Mouse (Mus musculus): ENCODE data around the gene Pnpt1. TPM values are rescaled to one million over a fixed set of nuclear protein-coding genes. Genes with fewer than 3 reads are reported as not detected.

The Pnpt1 gene
- polyA plus RNA-seq, 1 experiment from 2014 or later: 34.9 TPM

DNA sequence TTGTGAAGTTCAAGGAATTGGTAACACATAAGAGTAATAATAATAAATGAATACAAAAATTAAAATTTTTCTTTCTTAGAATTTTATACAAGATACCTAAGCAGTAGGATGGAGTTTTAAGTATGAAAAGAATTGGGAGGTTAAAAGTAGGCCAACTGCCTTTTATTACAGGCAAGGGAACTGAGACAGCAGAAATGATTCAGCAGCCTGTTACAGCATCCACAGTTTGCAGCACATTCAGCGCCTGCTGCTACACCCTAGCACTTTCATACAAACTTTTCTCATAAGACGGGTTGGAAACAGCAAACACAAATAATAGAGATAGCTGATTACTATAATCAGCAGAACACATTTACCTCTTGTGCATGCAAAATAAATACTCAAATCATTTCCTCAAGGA is 79.2 kb downstream of the Pnpt1 start:
- 89% methylated on average over 2 of the region's 2 CpGs for WGBS
- no peak overlapping the region for H3K9ac ChIP-seq (ENCODE audit: low read depth, low read length)

More for the DNA sequence above, 79.2 kb downstream of the Pnpt1 start:
- ATAC-seq (ENCODE audit: low read depth) (no peak), DNase-seq (ENCODE audit: low spot score) (no peak)
- no peaks in the 10 kb centered on the region for H3K27me3 ChIP-seq (replicated peaks; ENCODE audit: control insufficient read depth, insufficient read depth, low read length)
- no peaks in the 10 kb centered on the region for H3K9me3 ChIP-seq (ENCODE audit: control insufficient read depth, low read length)
- no peak overlapping the region for H3K4me2 ChIP-seq (ENCODE audit: low read depth, low read length)
- H3K4me1 ChIP-seq (ENCODE audit: control insufficient read depth, insufficient read depth, low read length): no peaks in the 10 kb centered on the region
- no peak overlapping the region for H3K27ac ChIP-seq (replicated peaks; ENCODE audit: low read depth, low read length)
- H3K4me3 ChIP-seq (ENCODE audit: low read depth, low read length): no peak overlapping the region
- peaks cover 59% of the 10 kb centered on the region for H3K36me3 ChIP-seq (ENCODE audit: control insufficient read depth, insufficient read depth, low read length)

Other genes starting within 250 kb of the Pnpt1 start
- gene Ppp4r3b, start 42.1 kb downstream of the Pnpt1 start, polyA plus RNA-seq (2014; fragmentation: Nextera tagmentation; extraction: Ambion mirVana): 65.8 and 73.1 TPM in 2 replicates
- 54.9 and 55.3 TPM in 2 replicates for gene Cfap36, start 116.7 kb downstream of the Pnpt1 start, polyA plus RNA-seq (2014; fragmentation: Nextera tagmentation; extraction: Ambion mirVana)
- gene Ccdc88a, start 242.9 kb downstream of the Pnpt1 start, polyA plus RNA-seq (2014; fragmentation: Nextera tagmentation; extraction: Ambion mirVana): 26.2 and 27.9 TPM in 2 replicates